Mouse (Mus musculus) inflammation-experienced regulatory T-cells, adult 6 months (primary cell): Measurements from ENCODE around the gene Defa20. TPM values are rescaled to one million over a fixed set of nuclear protein-coding genes. Genes with fewer than 3 reads are reported as not detected.
"Not testable (repeated sequence)": the region's sequence is repeated elsewhere in the genome, so short reads cannot be mapped to it uniquely, and the experiment has no call there.

Experiments
- ATAC-seq: one replicate; pipeline ENCODE4 v1.8.0; 2017
- polyA plus RNA-seq, 3 experiments: library from polyadenylated mRNA; unstranded; fragments of 100-300 nt; shearing (Covaris generic); gene quantifications; one replicate each; pipeline ENCODE4 v1.2.1; 2017

Defa20 gene
- polyA plus RNA-seq, result not detected

- ATAC-seq, result not testable (repeated sequence)
Observed at GRCm38 (mm10) chr8:21508958-21509357, at the start of gene Defa20. TSS of gene Defa20 (plus strand) at chr8:21509258.

DNA sequence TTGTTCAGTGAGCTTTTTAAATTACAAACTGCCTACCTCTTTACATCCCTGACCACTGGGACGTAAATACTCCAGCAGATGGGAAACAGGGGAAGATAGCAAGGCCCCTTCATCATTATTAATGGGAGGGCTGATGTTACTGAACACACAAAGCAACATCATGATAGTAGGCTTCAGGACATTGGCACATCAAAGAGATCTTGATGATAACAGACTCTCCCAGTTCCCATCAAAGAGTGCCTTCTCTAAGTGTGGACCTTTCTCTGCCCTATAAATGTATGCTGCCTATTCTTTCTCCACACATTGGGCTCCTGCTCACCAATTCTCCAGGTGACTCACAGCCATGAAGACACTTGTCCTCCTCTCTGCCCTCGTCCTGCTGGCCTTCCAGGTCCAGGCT, 19.7 kb downstream of the Defa20 start, which contains the start of gene Defa32:
Gene Defa32, plus strand, starts transcription at position 301 of the 400 bp plus-strand sequence.
- not testable (repeated sequence) for ATAC-seq

Other genes starting within 250 kb of the Defa20 start
- not detected for gene Defa27, start 193.7 kb upstream of the Defa20 start, polyA plus RNA-seq
- gene Defa29, start 182.2 kb upstream of the Defa20 start, polyA plus RNA-seq, result not detected
- not detected for gene Defa2, start 130.7 kb upstream of the Defa20 start, polyA plus RNA-seq
- gene Defa33, start 117.4 kb upstream of the Defa20 start, polyA plus RNA-seq, result not detected
- gene Defa36, start 81.8 kb upstream of the Defa20 start, polyA plus RNA-seq, result not detected
- not detected for gene Gm7849, start 52.7 kb upstream of the Defa20 start, polyA plus RNA-seq
- not detected for gene Defa32, start 19.8 kb downstream of the Defa20 start, polyA plus RNA-seq
- gene Defa37, start 56.1 kb downstream of the Defa20 start, polyA plus RNA-seq, result not detected
- not detected for gene Defa28, start 73.7 kb downstream of the Defa20 start, polyA plus RNA-seq
- not detected for gene Gm7861, start 85.2 kb downstream of the Defa20 start, polyA plus RNA-seq
- gene Defa26, start 108.9 kb downstream of the Defa20 start, polyA plus RNA-seq, result not detected
- not detected for gene Defa17, start 146.5 kb downstream of the Defa20 start, polyA plus RNA-seq
- gene Defa34, start 156.5 kb downstream of the Defa20 start, polyA plus RNA-seq, result not detected
- gene AY761184, start 194.4 kb downstream of the Defa20 start, polyA plus RNA-seq, result not detected
- gene Defa24, start 225.2 kb downstream of the Defa20 start, polyA plus RNA-seq, result not detected